Mouse (Mus musculus): ENCODE data around the gene Spef1. TPM values are rescaled to one million over a fixed set of nuclear protein-coding genes. Genes with fewer than 3 reads are reported as not detected.
"Not testable (repeated sequence)": the region's sequence is repeated elsewhere in the genome, so short reads cannot be mapped to it uniquely, and the experiment has no call there.

Spef1 gene
- total RNA-seq (2014; rRNA removed) (19.6 and 26.2 TPM in 2 replicates), polyA plus RNA-seq (2015; fragmentation: Nextera tagmentation; extraction: Ambion mirVana) (7.7 and 9.7 TPM in 2 replicates)

DNA sequence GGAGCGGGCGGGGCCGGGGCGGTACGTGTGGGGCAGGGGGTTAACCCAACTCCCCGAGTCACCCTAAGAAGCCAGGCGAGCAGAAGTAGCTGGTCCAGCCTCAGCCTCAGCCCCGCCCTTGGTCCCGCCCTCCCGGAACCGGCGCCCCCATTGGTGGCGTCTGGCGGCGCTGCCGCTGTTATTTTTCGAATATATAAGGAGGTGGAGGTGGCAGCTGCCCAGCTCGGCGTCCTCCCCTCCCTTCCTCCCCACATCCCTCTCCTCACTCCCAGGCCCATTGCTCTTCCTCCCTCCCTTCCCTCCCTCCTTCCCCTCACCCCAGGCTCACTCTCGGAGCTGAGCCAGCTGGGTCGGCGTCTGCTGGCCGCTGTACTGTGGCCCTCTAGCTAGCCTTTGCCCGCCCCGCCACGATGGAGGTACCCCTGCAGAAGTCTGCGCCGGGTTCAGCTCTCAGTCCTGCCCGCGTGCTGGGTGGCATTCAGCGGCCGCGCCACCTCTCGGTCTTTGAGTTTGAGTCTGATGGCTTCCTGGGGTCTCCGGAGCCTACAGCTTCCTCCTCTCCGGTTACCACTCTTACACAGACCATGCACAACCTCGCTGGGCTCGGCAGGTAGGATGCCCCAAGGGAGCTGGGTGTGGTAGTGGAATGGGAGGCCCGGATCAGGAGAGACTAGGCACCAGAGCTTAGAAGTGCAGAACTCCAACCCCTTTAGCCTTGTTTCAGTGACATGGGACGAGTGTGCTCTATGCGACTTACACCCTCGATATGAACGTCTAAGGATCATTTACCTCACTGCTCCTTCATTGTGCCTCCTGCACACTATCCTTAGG lies at the start of gene Spef1, which contains the start of gene Cdc25b:
Gene Spef1, minus strand, starts transcription at position 512 of the 831 bp plus-strand sequence.
Gene Cdc25b, plus strand, starts transcription at position 179 of the 831 bp plus-strand sequence.
- Histone ChIP-seq H3K4me2 (ENCODE audit: low read depth) (peak within 1 kb of the TSS; percentile 81), H3K27ac (ENCODE audit: low read depth, low read length) (peak within 1 kb of the TSS; percentile 24; the same call in 1 of the 2 replicates), H3K9ac (peak within 1 kb of the TSS; percentile 78), H3K27me3 (ENCODE audit: insufficient read depth, low read length) (no peaks in the 10 kb centered on the region), H3K4me3 (ENCODE audit: low read depth, low read length) (peak within 1 kb of the TSS; percentile 58), H3K9me3 (ENCODE audit: low read length) (no peaks in the 10 kb centered on the region), H3K4me1 (ENCODE audit: insufficient read depth) (0 out of 2 replicates have a peak, but pooled peaks cover 15% of the 10 kb centered on the region), H3K36me3 (ENCODE audit: insufficient read depth) (no peaks in the 10 kb centered on the region)
- ATAC-seq: peak; percentile 93
- TF ChIP-seq CTCF (IDR thresholded peaks at IDR 0.05; ENCODE audit: low read depth): peak; percentile 45
- DNase-seq: peak; percentile 84
- 1% methylated on average over 43 of the region's 43 CpGs for WGBS

DNA sequence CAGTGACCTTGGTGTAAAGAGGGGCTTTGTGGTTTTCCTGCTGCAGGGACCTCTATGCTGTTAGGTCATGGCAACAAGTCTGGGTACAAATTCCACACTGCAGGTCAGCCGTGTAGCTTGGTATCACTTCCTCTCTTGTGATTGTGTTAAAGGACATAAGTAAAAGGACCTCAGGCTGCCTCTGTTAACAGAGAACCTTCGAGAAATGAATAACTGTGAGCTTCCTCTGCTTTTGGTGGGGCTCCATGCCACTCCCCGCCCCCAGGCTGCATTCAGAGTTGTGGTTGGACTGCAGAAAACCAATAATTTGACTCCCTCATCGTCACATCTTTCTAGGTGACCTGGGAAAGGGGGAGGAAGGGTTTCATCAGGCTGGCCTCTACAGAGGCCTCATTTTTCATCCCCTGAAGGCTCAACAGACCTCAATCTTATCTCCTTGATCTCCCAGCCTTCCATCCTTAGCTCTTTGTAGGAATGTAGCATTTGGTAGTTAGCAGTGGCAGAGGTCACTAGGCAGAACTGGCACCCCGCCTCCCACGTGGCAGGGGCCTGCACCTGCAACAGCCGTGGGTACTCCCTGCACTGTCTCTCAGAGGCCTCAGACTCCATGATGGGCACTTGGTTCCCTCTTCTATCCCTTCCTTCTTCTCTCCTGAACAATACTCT lies 48.0 kb upstream of the Spef1 start:
- H3K4me3 ChIP-seq (ENCODE audit: low read depth, low read length): no peak overlapping the region
- no peak for TF ChIP-seq CTCF (IDR thresholded peaks at IDR 0.05; ENCODE audit: low read depth)
- no peak overlapping the region for H3K4me2 ChIP-seq (ENCODE audit: low read depth)
- no peak overlapping the region for H3K9ac ChIP-seq
- no peak for DNase-seq
- H3K36me3 ChIP-seq (ENCODE audit: insufficient read depth): no peaks in the 10 kb centered on the region
- H3K27me3 ChIP-seq (ENCODE audit: insufficient read depth, low read length): no peaks in the 10 kb centered on the region
- no peak overlapping the region for H3K27ac ChIP-seq (ENCODE audit: low read depth, low read length)
- no peaks in the 10 kb centered on the region for H3K9me3 ChIP-seq (ENCODE audit: low read length)
- peaks cover 9% of the 10 kb centered on the region; the same call in 1 of the 2 replicates for H3K4me1 ChIP-seq (ENCODE audit: insufficient read depth)
- ATAC-seq: no peak
- WGBS: 78% methylated on average over 7 of the region's 7 CpGs

DNA sequence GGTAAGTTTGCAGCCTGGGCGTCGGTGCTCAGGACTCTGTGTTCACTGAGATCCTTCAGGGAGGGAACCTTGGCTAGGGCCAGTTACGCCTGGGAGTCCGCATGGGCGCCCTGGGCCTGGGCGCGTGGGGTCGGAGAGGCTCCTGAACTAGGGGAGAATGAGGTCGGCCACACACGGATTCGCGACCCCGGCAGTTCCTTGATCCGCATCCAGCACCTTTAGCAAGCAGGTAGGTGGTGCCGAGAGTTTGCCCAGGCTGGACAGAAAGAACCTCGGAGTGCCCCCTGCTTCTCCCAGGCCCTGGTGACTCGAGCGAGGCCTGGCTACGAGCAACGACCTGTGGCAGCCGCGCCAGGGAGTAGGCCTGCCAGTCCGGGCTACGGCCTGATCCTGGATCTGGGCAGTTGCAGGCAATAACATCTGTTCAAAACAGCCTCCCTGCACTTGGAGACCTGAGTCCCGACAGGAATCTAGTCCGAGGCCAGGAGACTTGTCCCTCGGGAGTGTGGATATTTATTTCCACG lies 47.1 kb upstream of the Spef1 start:
- Histone ChIP-seq H3K4me2 (ENCODE audit: low read depth) (peak overlapping the region; percentile 82), H3K4me3 (ENCODE audit: low read depth, low read length) (peak overlapping the region; percentile 40), H3K27ac (ENCODE audit: low read depth, low read length) (no peak overlapping the region), H3K4me1 (ENCODE audit: insufficient read depth) (peaks cover 9% of the 10 kb centered on the region; the same call in 1 of the 2 replicates), H3K9me3 (ENCODE audit: low read length) (no peaks in the 10 kb centered on the region), H3K27me3 (ENCODE audit: insufficient read depth, low read length) (no peaks in the 10 kb centered on the region), H3K9ac (peak overlapping the region; percentile 45), H3K36me3 (ENCODE audit: insufficient read depth) (no peaks in the 10 kb centered on the region)
- DNase-seq (no peak), ATAC-seq (no peak)
- TF ChIP-seq CTCF (IDR thresholded peaks at IDR 0.05; ENCODE audit: low read depth): no peak
- WGBS: 11% methylated on average over 28 of the region's 28 CpGs

DNA sequence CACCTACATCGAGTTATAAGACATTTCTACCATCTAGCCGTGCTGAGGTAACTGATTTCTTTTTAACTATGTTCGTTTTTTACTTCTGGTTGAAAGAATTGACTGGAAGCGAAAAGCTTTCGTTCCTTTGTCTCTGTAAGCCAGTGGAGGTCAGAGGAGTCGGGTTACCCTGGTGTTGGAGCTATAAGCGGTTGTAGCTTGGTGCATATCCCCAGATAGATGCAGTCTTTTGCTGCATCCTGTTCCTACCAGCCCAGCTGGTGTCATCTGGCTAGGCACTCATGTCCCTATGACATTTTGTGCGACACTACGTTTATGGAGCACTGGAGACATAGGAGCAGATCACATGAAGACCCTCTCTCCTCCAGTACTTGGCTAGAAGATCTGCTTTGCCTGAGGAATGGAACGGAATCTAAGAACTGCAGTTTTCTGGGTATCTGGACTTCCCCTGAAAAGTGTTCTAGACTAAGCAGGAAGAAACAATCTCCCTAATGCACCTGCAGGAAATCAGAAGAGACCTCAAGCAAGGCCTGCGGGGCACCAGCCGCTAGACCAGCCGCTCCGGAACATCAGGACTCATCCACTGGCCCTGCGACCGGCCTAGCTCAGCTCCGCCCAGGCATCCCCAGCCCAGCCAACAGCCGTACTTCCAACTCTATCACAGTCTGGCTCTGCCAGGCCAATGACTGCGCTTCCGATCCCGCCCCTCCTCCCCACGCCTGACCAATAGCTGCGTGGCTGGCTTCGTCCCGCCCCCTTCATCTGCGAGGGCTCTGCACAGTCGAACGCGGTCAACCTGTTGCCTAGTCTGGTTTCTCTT lies 46.4 kb upstream of the Spef1 start, which contains the start of gene Mavs:
Gene Mavs, plus strand, starts transcription at position 757 of the 820 bp plus-strand sequence.
- ATAC-seq (peak; percentile 100), DNase-seq (peak; percentile 93)
- no peak for TF ChIP-seq CTCF (IDR thresholded peaks at IDR 0.05; ENCODE audit: low read depth)
- Histone ChIP-seq H3K9ac (peak within 1 kb of the TSS; percentile 45), H3K4me2 (ENCODE audit: low read depth) (peak within 1 kb of the TSS; percentile 82), H3K27ac (ENCODE audit: low read depth, low read length) (peak within 1 kb of the TSS; percentile 45; the same call in 1 of the 2 replicates), H3K27me3 (ENCODE audit: insufficient read depth, low read length) (no peaks in the 10 kb centered on the region), H3K4me1 (ENCODE audit: insufficient read depth) (peaks cover 9% of the 10 kb centered on the region; the same call in 1 of the 2 replicates), H3K4me3 (ENCODE audit: low read depth, low read length) (peak within 1 kb of the TSS; percentile 40), H3K36me3 (ENCODE audit: insufficient read depth) (no peaks in the 10 kb centered on the region), H3K9me3 (ENCODE audit: low read length) (no peaks in the 10 kb centered on the region)
- WGBS: 8% methylated on average over 29 of the region's 29 CpGs

DNA sequence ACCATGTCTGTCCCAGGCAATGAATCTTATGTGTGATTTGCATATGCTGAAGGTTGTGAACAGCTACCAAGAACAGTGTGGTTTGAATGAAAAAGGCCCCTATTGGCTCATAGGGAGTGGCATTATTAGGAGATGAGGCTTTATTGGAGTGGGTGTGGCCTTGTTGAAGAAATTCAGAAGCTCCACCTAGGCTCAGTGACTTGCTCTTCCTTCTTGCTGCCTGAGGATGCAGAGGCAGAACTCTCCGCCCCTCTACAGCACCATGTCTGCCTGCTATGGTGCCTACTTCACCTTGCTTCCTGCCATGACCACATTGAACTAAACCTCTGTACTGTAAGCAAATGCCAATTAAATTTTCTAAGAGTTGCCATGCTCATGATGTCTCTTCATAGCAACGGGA lies 45.5 kb upstream of the Spef1 start:
- H3K4me2 ChIP-seq (ENCODE audit: low read depth): no peak overlapping the region
- DNase-seq (no peak), ATAC-seq (no peak)
- no peaks in the 10 kb centered on the region for H3K36me3 ChIP-seq (ENCODE audit: insufficient read depth)
- TF ChIP-seq CTCF (IDR thresholded peaks at IDR 0.05; ENCODE audit: low read depth): no peak
- H3K4me3 ChIP-seq (ENCODE audit: low read depth, low read length): no peak overlapping the region
- no peaks in the 10 kb centered on the region for H3K27me3 ChIP-seq (ENCODE audit: insufficient read depth, low read length)
- no peak overlapping the region for H3K27ac ChIP-seq (ENCODE audit: low read depth, low read length)
- peaks cover 9% of the 10 kb centered on the region; the same call in 1 of the 2 replicates for H3K4me1 ChIP-seq (ENCODE audit: insufficient read depth)
- WGBS: 89% methylated on average over 2 of the region's 2 CpGs
- H3K9me3 ChIP-seq (ENCODE audit: low read length): no peaks in the 10 kb centered on the region
- no peak overlapping the region for H3K9ac ChIP-seq

DNA sequence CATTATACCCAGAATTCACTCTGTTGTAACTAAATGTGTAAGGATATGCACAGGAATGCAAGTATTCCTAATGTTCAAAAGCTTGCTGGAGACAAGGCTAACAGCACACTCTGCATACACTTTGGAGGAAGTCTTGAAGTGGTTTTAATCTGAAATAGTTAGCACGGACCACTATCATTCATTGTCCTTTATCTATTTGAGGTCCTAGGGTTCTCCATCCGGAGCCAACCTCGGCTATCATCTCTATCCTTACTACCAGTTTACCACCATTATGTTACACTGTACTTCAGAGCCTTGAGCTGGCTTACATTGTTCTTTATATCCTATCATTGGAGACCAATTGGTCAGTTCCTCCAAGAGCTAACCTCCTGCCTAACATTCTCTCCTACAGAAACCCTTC lies 40.2 kb upstream of the Spef1 start:
- WGBS: 89% methylated on average over 3 of the region's 3 CpGs
- no peak overlapping the region for H3K4me3 ChIP-seq (ENCODE audit: low read depth, low read length)

DNA sequence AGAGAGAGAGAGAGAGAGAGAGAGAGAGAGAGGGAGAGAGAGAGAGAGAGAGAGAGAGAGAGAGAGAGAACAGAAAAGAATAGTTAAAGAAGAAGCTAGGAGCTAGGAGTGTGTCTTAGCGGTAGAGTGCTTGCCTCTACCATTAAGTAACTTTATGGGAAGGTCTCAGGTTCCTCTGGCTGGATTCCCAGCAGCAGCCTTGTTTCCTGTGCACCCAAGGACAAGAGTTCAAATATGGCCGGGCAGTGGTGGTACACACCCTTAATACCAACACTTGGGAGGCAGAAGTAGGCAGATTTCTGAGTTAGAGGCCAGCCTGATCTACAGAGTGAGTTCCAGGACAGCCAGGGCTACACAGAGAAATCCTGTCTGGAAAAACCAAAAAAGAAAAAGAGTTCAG lies 39.6 kb upstream of the Spef1 start:
- DNase-seq; H3K4me1 ChIP-seq (ENCODE audit: insufficient read depth): not testable (repeated sequence)

More for the DNA sequence above, 40.2 kb upstream of the Spef1 start:
- TF ChIP-seq CTCF (IDR thresholded peaks at IDR 0.05; ENCODE audit: low read depth): no peak
- H3K27ac ChIP-seq (ENCODE audit: low read depth, low read length): no peak overlapping the region
- H3K27me3 ChIP-seq (ENCODE audit: insufficient read depth, low read length): no peaks in the 10 kb centered on the region
- H3K9me3 ChIP-seq (ENCODE audit: low read length): no peaks in the 10 kb centered on the region
- DNase-seq: no peak
- no peaks in the 10 kb centered on the region for H3K36me3 ChIP-seq (ENCODE audit: insufficient read depth)
- ATAC-seq: no peak
- H3K9ac ChIP-seq: no peak overlapping the region
- no peak overlapping the region for H3K4me2 ChIP-seq (ENCODE audit: low read depth)
- no peaks in the 10 kb centered on the region for H3K4me1 ChIP-seq (ENCODE audit: insufficient read depth)

More for the DNA sequence above, 39.6 kb upstream of the Spef1 start:
- H3K4me3 ChIP-seq (ENCODE audit: low read depth, low read length); H3K4me2 ChIP-seq (ENCODE audit: low read depth); H3K9me3 ChIP-seq (ENCODE audit: low read length); H3K36me3 ChIP-seq (ENCODE audit: insufficient read depth); H3K9ac ChIP-seq; H3K27ac ChIP-seq (ENCODE audit: low read depth, low read length); ATAC-seq; H3K27me3 ChIP-seq (ENCODE audit: insufficient read depth, low read length): not testable (repeated sequence)
- 88% methylated on average over 2 of the region's 2 CpGs for WGBS
